ENCODE assay signal across 11 mouse cellular contexts in genomic region chr3:70873688-70874551, GRCm38 (mm10).
A peak's percentile ranks its signal among the peaks of the same experiment; 100 is the strongest.
DNase-seq lines count a peak whose midpoint lies in the region; ATAC-seq lines count a peak whose summit lies in the region.
"Had no signal": no experiment of that assay in that cellular context is flagged by ENCODE, and none has a peak within 500 bp of the region (broad histone marks: within the 10 kb centered on the region; RNA-seq: fewer than 3 reads in every experiment).

No protein-coding gene starts in this region.

- DNase-seq in heart, adult 18-20 months = peak; percentile 42 to 44
- DNase-seq in heart, embryonic 10.5 days (ENCODE audit: low spot score) = no peak
- peak; percentile 62 for DNase-seq in 3T3-L1 (ENCODE audit: low read depth, low spot score)
- DNase-seq in brain, adult 2 months (ENCODE audit: low read depth, low spot score) = peak; percentile 66
- no peak for DNase-seq in thymus, postnatal 4 days
- no peak for DNase-seq in lung, postnatal 10 days
- DNase-seq: lung, postnatal 14 days had no signal

- no peaks in the 10 kb centered on the region for H3K9me3 ChIP-seq in heart, embryonic 10.5 days
- H3K9me3 ChIP-seq: neural tube, embryonic 13.5 days had no signal

- peak; percentile 64 to 73 for ATAC-seq in hematopoietic stem cell, adult 5-6 weeks (replicated peaks in 1 of 2; ENCODE audit: insufficient read depth in 1 of 2, low FRiP score in 2 of 2, low TSS enrichment in 1 of 2, low read depth in 1 of 2, poor library complexity in 2 of 2, severe bottlenecking in 2 of 2)
- no peak for ATAC-seq in erythroid progenitor cell, adult 5-6 weeks (replicated peaks; ENCODE audit: low FRiP score, poor library complexity, severe bottlenecking)

- H3K4me3 ChIP-seq in heart, embryonic 10.5 days = no peak overlapping the region
- H3K4me3 ChIP-seq: neural tube, embryonic 13.5 days had no signal

- H3K27ac ChIP-seq in heart, embryonic 10.5 days = no peak overlapping the region
- H3K27ac ChIP-seq: neural tube, embryonic 13.5 days had no signal

- no peaks in the 10 kb centered on the region for H3K27me3 ChIP-seq in heart, embryonic 10.5 days (ENCODE audit: insufficient read depth, poor library complexity, severe bottlenecking)
- H3K27me3 ChIP-seq: neural tube, embryonic 13.5 days had no signal

- WGBS in heart, embryonic 10.5 days = 76% methylated on average over 9 of the region's 9 CpGs

- no peaks in the 10 kb centered on the region for H3K36me3 ChIP-seq in heart, embryonic 10.5 days
- H3K36me3 ChIP-seq: G1E; neural tube, embryonic 13.5 days had no signal

- H3K4me1 ChIP-seq in heart, embryonic 10.5 days = no peaks in the 10 kb centered on the region
- H3K4me1 ChIP-seq: neural tube, embryonic 13.5 days had no signal

Comparison
In these comparisons a context has a peak if more than half of its experiments do, and no peak if none do; other contexts are left out.
1. DNase-seq: peak in heart, adult 18-20 months (2 of 2), 3T3-L1 (single experiment) and brain, adult 2 months (single experiment); none in heart, embryonic 10.5 days (single experiment), thymus, postnatal 4 days (single experiment) and lung, postnatal 10 days (single experiment).